Mouse (Mus musculus): ENCODE data around the gene Tjp1. TPM values are rescaled to one million over a fixed set of nuclear protein-coding genes. Genes with fewer than 3 reads are reported as not detected.

The Tjp1 gene
- polyA plus RNA-seq, 1 experiment from 2014 or later = 3.1 TPM

GRCm38 (mm10) chr7:65373336-65373735 lies 154.2 kb downstream of the Tjp1 start:
- Histone ChIP-seq H3K9me3 (replicated peaks) (no peaks in the 10 kb centered on the region), H3K27ac (replicated peaks) (no peak overlapping the region), H3K4me3 (replicated peaks) (no peak overlapping the region), H3K27me3 (peaks cover 88% of the 10 kb centered on the region), H3K36me3 (replicated peaks) (no peaks in the 10 kb centered on the region), H3K4me2 (no peak overlapping the region), H3K4me1 (replicated peaks) (peaks cover 16% of the 10 kb centered on the region), H3K9ac (no peak overlapping the region)
- ATAC-seq (ENCODE audit: insufficient read depth) = no peak
- 13% methylated on average over 8 of the region's 8 CpGs for WGBS (ENCODE audit: insufficient replicate concordance)

DNA sequence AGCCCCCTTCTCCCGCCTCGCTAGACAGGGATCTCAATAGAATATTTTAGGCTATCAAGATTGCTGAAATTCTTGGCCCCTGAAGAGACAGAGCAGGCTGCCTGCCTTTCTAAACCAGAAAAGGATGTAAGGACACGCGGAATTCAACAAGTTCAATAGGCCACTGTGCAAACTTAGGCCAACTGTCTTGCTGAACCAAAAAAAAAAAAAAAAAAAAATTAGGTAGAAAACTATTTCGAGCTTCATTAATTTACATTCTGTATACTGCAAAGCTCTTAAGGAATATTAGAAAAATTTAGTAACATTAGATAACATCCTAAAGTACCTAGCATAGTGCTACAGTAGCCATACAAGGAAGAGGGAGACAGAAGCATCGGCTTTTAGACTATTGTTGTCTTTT lies 155.8 kb downstream of the Tjp1 start:
- peak overlapping the region; percentile 71 for H3K4me2 ChIP-seq
- peaks cover 22% of the 10 kb centered on the region for H3K4me1 ChIP-seq (replicated peaks)
- H3K36me3 ChIP-seq (replicated peaks) = no peaks in the 10 kb centered on the region
- H3K27ac ChIP-seq (replicated peaks) = 0 out of 2 replicates have a peak overlapping the region, but pooled peaks have one; percentile 73
- H3K27me3 ChIP-seq = peaks cover 92% of the 10 kb centered on the region
- no peaks in the 10 kb centered on the region for H3K9me3 ChIP-seq (replicated peaks)
- peak overlapping the region; percentile 64; the same call in 1 of the 2 replicates for H3K4me3 ChIP-seq (replicated peaks)
- 21% methylated on average over 6 of the region's 6 CpGs for WGBS (ENCODE audit: insufficient replicate concordance)
- no peak overlapping the region for H3K9ac ChIP-seq
- ATAC-seq (ENCODE audit: insufficient read depth) = no peak

- peak; percentile 82 for ATAC-seq (ENCODE audit: insufficient read depth)
- Histone ChIP-seq H3K36me3 (replicated peaks) (no peaks in the 10 kb centered on the region), H3K27me3 (peaks cover 84% of the 10 kb centered on the region), H3K4me1 (replicated peaks) (peaks cover 24% of the 10 kb centered on the region), H3K4me2 (peak overlapping the region; percentile 71), H3K27ac (replicated peaks) (peak overlapping the region; percentile 73), H3K9ac (peak overlapping the region; percentile 59), H3K9me3 (replicated peaks) (no peaks in the 10 kb centered on the region), H3K4me3 (replicated peaks) (peak overlapping the region; percentile 64)
- WGBS (ENCODE audit: insufficient replicate concordance) = under 1% methylated on average over 91 of the region's 92 CpGs
Observed at GRCm38 (mm10) chr7:65370787-65371616, 156.6 kb downstream of the Tjp1 start.

DNA sequence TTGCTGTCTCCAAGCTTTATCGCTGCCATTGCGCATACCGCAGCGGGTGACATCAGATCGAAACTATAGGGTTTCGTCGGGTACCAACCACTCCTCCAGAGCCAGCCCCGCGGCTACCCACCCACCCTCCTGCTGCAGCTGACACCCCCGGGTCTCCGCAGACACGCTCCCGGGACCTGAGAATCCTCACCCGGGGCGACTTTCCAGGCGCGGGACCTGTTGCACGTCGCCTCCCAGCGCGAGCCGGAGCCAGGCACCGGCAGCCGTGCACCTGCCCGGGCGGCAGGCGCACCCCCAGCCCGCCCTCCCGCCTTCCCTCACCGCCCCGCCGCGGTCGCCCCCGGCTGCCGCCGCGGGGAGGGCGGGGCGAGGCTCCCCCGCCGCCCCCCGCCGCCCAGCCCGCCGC lies 157.2 kb downstream of the Tjp1 start:
- Histone ChIP-seq H3K36me3 (replicated peaks) (no peaks in the 10 kb centered on the region), H3K4me3 (replicated peaks) (peak overlapping the region; percentile 64), H3K9ac (peak overlapping the region; percentile 59), H3K27me3 (peaks cover 78% of the 10 kb centered on the region), H3K9me3 (replicated peaks) (no peaks in the 10 kb centered on the region), H3K27ac (replicated peaks) (peak overlapping the region; percentile 73), H3K4me2 (peak overlapping the region; percentile 71), H3K4me1 (replicated peaks) (peaks cover 24% of the 10 kb centered on the region)
- peak; percentile 39 for ATAC-seq (ENCODE audit: insufficient read depth)
- under 1% methylated on average over 44 of the region's 46 CpGs for WGBS (ENCODE audit: insufficient replicate concordance)

DNA sequence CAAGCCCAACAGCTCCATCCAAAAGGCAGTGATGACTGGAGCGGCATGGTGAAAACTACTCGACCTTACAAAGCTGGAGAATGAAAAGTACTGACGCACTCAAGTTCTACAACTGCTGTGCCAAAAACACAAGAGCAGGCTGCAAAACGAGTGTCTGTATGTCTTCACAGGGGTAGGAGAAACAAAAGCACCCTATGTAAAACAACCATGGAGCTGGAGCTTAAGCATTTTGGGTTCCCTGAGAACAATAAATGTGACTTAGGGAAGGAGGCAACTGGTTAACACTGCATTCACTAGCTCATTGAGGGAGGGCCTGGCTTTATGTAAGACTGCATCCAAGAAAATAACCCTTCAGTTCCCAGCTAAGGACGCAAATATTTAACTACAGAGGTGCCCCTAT lies 158.5 kb downstream of the Tjp1 start:
- ATAC-seq (ENCODE audit: insufficient read depth) = no peak
- Histone ChIP-seq H3K9me3 (replicated peaks) (no peaks in the 10 kb centered on the region), H3K9ac (no peak overlapping the region), H3K4me3 (replicated peaks) (peak overlapping the region; percentile 27), H3K36me3 (replicated peaks) (no peaks in the 10 kb centered on the region), H3K27me3 (peaks cover 66% of the 10 kb centered on the region), H3K4me1 (replicated peaks) (peaks cover 24% of the 10 kb centered on the region), H3K4me2 (peak overlapping the region; percentile 44), H3K27ac (replicated peaks) (no peak overlapping the region)
- WGBS (ENCODE audit: insufficient replicate concordance) = 27% methylated on average over 5 of the region's 5 CpGs

DNA sequence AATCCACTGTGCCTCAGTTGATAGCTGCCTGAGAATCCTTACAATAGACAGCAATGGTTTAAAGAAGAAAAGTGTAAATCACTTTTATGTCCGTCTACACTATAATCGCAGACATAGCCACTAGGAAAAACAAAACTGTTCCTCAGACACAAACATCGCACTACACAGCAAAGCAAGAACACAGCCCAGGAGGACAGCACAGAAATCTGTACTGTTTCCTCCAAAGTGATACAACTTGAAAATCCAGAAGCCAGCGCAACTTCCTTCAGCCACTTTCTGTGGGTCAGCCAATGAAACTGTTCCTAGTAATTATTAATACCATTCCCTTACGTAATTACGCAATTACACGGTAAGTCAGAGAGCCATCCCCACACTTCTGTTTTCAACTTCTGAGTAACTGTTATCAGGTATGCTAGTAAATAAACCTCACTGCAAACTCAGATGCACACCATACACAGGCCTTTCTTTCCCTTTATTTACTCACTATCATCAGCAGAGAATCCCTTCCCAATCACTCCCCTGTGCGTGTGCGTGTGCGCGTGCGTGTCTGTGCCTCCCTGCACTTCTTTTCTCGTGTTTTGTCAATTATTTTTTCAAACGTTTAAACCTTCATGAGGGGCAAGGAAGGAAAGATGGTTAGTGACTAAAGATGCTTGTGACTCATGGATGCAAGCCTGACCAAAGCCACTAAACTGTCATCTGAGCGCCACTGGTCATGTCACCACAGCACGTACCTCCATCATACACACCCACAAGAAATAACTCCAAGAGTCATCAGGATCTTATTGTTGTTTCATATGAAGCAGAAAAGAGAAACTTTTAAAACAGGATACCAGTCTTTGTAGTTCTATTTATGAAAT lies 160.0 kb downstream of the Tjp1 start:
- 54% methylated on average over 16 of the region's 16 CpGs for WGBS (ENCODE audit: insufficient replicate concordance)
- H3K9me3 ChIP-seq (replicated peaks) = no peaks in the 10 kb centered on the region
- H3K4me2 ChIP-seq = no peak overlapping the region
- H3K36me3 ChIP-seq (replicated peaks) = no peaks in the 10 kb centered on the region
- H3K27ac ChIP-seq (replicated peaks) = no peak overlapping the region
- no peak overlapping the region for H3K4me3 ChIP-seq (replicated peaks)
- H3K27me3 ChIP-seq = peaks cover 53% of the 10 kb centered on the region
- no peak for ATAC-seq (ENCODE audit: insufficient read depth)
- H3K4me1 ChIP-seq (replicated peaks) = peaks cover 24% of the 10 kb centered on the region
- H3K9ac ChIP-seq = no peak overlapping the region

DNA sequence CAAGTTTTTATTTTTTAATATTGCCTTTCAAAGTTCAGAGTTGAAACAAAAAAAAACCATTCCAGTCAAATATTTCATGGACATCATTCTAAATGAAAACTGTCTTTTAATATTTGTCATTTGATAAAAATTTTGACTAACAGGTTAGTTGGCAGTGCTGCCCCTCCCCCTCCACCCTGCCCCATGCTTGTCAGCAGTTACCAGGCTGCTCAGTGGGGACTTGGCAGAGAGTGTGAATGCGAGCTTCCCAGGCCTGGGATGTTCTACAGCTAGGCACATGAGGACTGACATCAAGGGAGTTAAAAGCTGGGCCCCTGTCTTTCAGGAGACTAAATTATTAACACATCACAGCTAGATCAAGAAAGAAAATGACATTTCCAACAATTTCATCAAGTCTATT lies 161.4 kb downstream of the Tjp1 start:
- Histone ChIP-seq H3K36me3 (replicated peaks) (no peaks in the 10 kb centered on the region), H3K27ac (replicated peaks) (no peak overlapping the region), H3K9ac (no peak overlapping the region), H3K4me1 (replicated peaks) (peaks cover 19% of the 10 kb centered on the region), H3K4me2 (no peak overlapping the region), H3K4me3 (replicated peaks) (no peak overlapping the region), H3K9me3 (replicated peaks) (no peaks in the 10 kb centered on the region), H3K27me3 (peaks cover 39% of the 10 kb centered on the region)
- no peak for ATAC-seq (ENCODE audit: insufficient read depth)
- WGBS (ENCODE audit: insufficient replicate concordance) = 3% methylated on average over 1 of the region's 1 CpGs

DNA sequence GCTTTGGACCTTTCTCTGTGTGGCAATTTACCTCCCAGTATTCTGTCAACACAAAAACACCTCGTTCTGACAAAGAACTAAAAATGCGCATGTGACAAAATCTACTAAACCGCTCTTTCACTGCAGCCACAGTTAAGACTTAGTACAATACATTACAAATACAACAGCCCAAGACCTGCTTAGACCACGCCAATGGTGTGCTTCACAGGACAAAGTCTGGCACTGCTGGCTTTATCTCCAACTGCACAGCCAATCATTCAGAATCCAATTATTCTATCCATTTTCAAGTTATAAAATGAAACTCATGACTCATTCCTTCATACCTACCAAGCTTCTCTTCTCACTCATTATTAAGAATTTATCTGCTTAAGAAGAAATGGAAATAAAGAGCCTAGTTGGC lies 162.0 kb downstream of the Tjp1 start:
- H3K27ac ChIP-seq (replicated peaks) = no peak overlapping the region
- H3K27me3 ChIP-seq = peaks cover 33% of the 10 kb centered on the region
- H3K4me3 ChIP-seq (replicated peaks) = no peak overlapping the region
- no peak overlapping the region for H3K4me2 ChIP-seq
- no peak for ATAC-seq (ENCODE audit: insufficient read depth)
- WGBS (ENCODE audit: insufficient replicate concordance) = 71% methylated on average over 4 of the region's 4 CpGs
- no peaks in the 10 kb centered on the region for H3K9me3 ChIP-seq (replicated peaks)
- no peaks in the 10 kb centered on the region for H3K36me3 ChIP-seq (replicated peaks)
- H3K4me1 ChIP-seq (replicated peaks) = peaks cover 13% of the 10 kb centered on the region; the same call in 1 of the 2 replicates
- H3K9ac ChIP-seq = no peak overlapping the region

DNA sequence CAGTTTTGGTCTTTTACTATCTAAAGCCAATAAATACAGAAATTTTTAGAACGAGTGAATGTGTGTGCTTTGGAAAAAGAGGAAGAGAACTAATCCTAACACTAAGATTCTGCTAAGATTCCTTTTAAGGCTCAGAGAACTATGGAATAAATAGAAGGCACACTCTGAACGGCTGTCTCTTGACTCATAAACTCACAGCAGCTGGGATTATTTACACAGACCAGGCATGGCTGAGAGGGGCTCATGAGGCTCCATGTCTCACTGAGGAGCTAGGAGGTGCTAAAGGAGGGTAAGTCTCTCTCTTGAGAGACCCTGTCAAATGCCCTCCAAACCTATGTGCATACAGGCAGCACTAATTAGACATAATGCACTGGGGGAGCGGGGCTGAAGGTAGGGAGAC lies 167.3 kb downstream of the Tjp1 start:
- ATAC-seq (ENCODE audit: insufficient read depth) = no peak
- no peaks in the 10 kb centered on the region for H3K27me3 ChIP-seq
- H3K4me1 ChIP-seq (replicated peaks) = peaks cover 5% of the 10 kb centered on the region; the same call in 1 of the 2 replicates
- 37% methylated on average over 3 of the region's 3 CpGs for WGBS (ENCODE audit: insufficient replicate concordance)
- H3K4me3 ChIP-seq (replicated peaks) = no peak overlapping the region
- no peaks in the 10 kb centered on the region for H3K9me3 ChIP-seq (replicated peaks)
- H3K27ac ChIP-seq (replicated peaks) = no peak overlapping the region
- H3K36me3 ChIP-seq (replicated peaks) = no peaks in the 10 kb centered on the region
- H3K9ac ChIP-seq = no peak overlapping the region
- H3K4me2 ChIP-seq = no peak overlapping the region

GRCm38 (mm10) chr7:65359774-65360173 lies 167.8 kb downstream of the Tjp1 start:
- Histone ChIP-seq H3K9ac (no peak overlapping the region), H3K36me3 (replicated peaks) (no peaks in the 10 kb centered on the region), H3K27ac (replicated peaks) (no peak overlapping the region), H3K4me2 (no peak overlapping the region), H3K4me3 (replicated peaks) (no peak overlapping the region), H3K9me3 (replicated peaks) (no peaks in the 10 kb centered on the region), H3K4me1 (replicated peaks) (peaks cover 7% of the 10 kb centered on the region; the same call in 1 of the 2 replicates), H3K27me3 (no peaks in the 10 kb centered on the region)
- no peak for ATAC-seq (ENCODE audit: insufficient read depth)
- WGBS (ENCODE audit: insufficient replicate concordance) = 63% methylated on average over 8 of the region's 8 CpGs

GRCm38 (mm10) chr7:65357538-65357937 lies 170.0 kb downstream of the Tjp1 start:
- no peak overlapping the region for H3K4me3 ChIP-seq (replicated peaks)
- no peak for ATAC-seq (ENCODE audit: insufficient read depth)
- H3K27me3 ChIP-seq = no peaks in the 10 kb centered on the region
- H3K9me3 ChIP-seq (replicated peaks) = no peaks in the 10 kb centered on the region
- no peak overlapping the region for H3K4me2 ChIP-seq
- WGBS (ENCODE audit: insufficient replicate concordance) = 27% methylated on average over 1 of the region's 1 CpGs
- no peak overlapping the region for H3K27ac ChIP-seq (replicated peaks)
- H3K9ac ChIP-seq = no peak overlapping the region
- H3K36me3 ChIP-seq (replicated peaks) = no peaks in the 10 kb centered on the region
- H3K4me1 ChIP-seq (replicated peaks) = peaks cover 7% of the 10 kb centered on the region; the same call in 1 of the 2 replicates

Measured in liver, embryonic 15.5 days (tissue).